Mouse (Mus musculus) CD4-positive helper T cell, adult 2 months (primary cell): ENCODE measurements around the gene Epsti1.
A peak's percentile ranks its signal among the peaks of the same experiment; 100 is the strongest.
"Not testable (repeated sequence)": the region's sequence is repeated elsewhere in the genome, so short reads cannot be mapped to it uniquely, and the experiment has no call there.

ENCODE experiments used
- DNase-seq: peaks from one replicate; pipeline ENCODE4 v3.0.0-alpha.2; 2012; ENCODE audit warnings: low read depth, missing footprints, low spot score

Gene Epsti1

GRCm38 (mm10) chr14:77904171-77904762, at the start of gene Epsti1:
TSS of gene Epsti1 (plus strand) at chr14:77904239.
- DNase-seq, result peak; percentile 70

GRCm38 (mm10) chr14:77859894-77860293, 44.1 kb upstream of the Epsti1 start:
- DNase-seq, result no peak

GRCm38 (mm10) chr14:77860841-77861560, 43.0 kb upstream of the Epsti1 start:
- DNase-seq, result peak; percentile 60

- DNase-seq, result no peak
Measured at GRCm38 (mm10) chr14:77864051-77864450, 40.0 kb upstream of the Epsti1 start.

- no peak for DNase-seq
Measured at GRCm38 (mm10) chr14:77864510-77864909, 39.5 kb upstream of the Epsti1 start.

GRCm38 (mm10) chr14:77867601-77868000, 36.4 kb upstream of the Epsti1 start:
- DNase-seq, result peak; percentile 25

GRCm38 (mm10) chr14:77870926-77871325, 33.1 kb upstream of the Epsti1 start:
- DNase-seq, result peak; percentile 73

- peak; percentile 79 for DNase-seq
Measured at GRCm38 (mm10) chr14:77871380-77871975, 32.6 kb upstream of the Epsti1 start.

GRCm38 (mm10) chr14:77874304-77875241, 29.5 kb upstream of the Epsti1 start, which contains the start of gene Dnajc15:
TSS of gene Dnajc15 (minus strand) at chr14:77875125.
- peak; percentile 88 for DNase-seq

GRCm38 (mm10) chr14:77876199-77876598, 27.8 kb upstream of the Epsti1 start:
- no peak for DNase-seq

- DNase-seq, result not testable (repeated sequence)
Measured at GRCm38 (mm10) chr14:77877876-77878275, 26.2 kb upstream of the Epsti1 start.

GRCm38 (mm10) chr14:77881998-77882397, 22.0 kb upstream of the Epsti1 start:
- no peak for DNase-seq

GRCm38 (mm10) chr14:77882669-77883068, 21.4 kb upstream of the Epsti1 start:
- no peak for DNase-seq

- no peak for DNase-seq
Measured at GRCm38 (mm10) chr14:77886376-77886775, 17.7 kb upstream of the Epsti1 start.

GRCm38 (mm10) chr14:77886941-77887340, 17.1 kb upstream of the Epsti1 start:
- DNase-seq, result no peak

GRCm38 (mm10) chr14:77889911-77890310, 14.1 kb upstream of the Epsti1 start:
- no peak for DNase-seq

GRCm38 (mm10) chr14:77895951-77896350, 8.1 kb upstream of the Epsti1 start:
- DNase-seq, result no peak

GRCm38 (mm10) chr14:77902541-77902940, 1.5 kb upstream of the Epsti1 start:
- DNase-seq, result no peak

GRCm38 (mm10) chr14:77905466-77905865, 1.4 kb downstream of the Epsti1 start:
- peak; percentile 25 for DNase-seq

- peak; percentile 12 for DNase-seq
Measured at GRCm38 (mm10) chr14:77906586-77906985, 2.5 kb downstream of the Epsti1 start.

- no peak for DNase-seq
Measured at GRCm38 (mm10) chr14:77915776-77916175, 11.7 kb downstream of the Epsti1 start.

- DNase-seq, result no peak
Measured at GRCm38 (mm10) chr14:77921641-77922040, 17.6 kb downstream of the Epsti1 start.
